Mouse (Mus musculus) MEL (cell line): ENCODE results near the gene Msl2. TPM values are rescaled to one million over a fixed set of nuclear protein-coding genes. Genes with fewer than 3 reads are reported as not detected.

Experiments used
- DNase-seq: peaks from one replicate; pipeline ENCODE4 v3.0.0; 2011; ENCODE audit warnings: low read depth, low spot score
- H3K27ac ChIP-seq: 2 replicates; pipeline ENCODE4 v1.5.1; 2012; ENCODE audit warnings: low read depth, mild to moderate bottlenecking, control low read depth, low read length, moderate library complexity; ENCODE audit not compliant: control insufficient read depth
- H3K27me3 ChIP-seq, 2 experiments: fragments of 150-350 bp in 1 of 2; sonication (generic) in 1 of 2; 2 replicates each; pipeline ENCODE4 v1.6.1; 2012; ENCODE audit warnings: low read length in 2 of 2, mild to moderate bottlenecking in 2 of 2, improper control_type of control experiment in 1 of 2, moderate library complexity in 1 of 2; ENCODE audit not compliant: insufficient read depth in 2 of 2, control insufficient read depth in 1 of 2
- H3K36me3 ChIP-seq, 2 experiments: 2 replicates each; pipeline ENCODE4 v1.6.1; 2012 to 2014; ENCODE audit warnings: low read length in 2 of 2, improper control_type of control experiment in 1 of 2, inconsistent platforms in 1 of 2, mild to moderate bottlenecking in 1 of 2; ENCODE audit not compliant: insufficient read depth in 2 of 2, control insufficient read depth in 1 of 2
- H3K4me1 ChIP-seq, 2 experiments: fragments of 150-350 bp in 1 of 2; sonication (generic) in 1 of 2; 2 replicates each; pipeline ENCODE4 v1.6.1; 2012; ENCODE audit warnings: low read length in 2 of 2, improper control_type of control experiment in 1 of 2, mild to moderate bottlenecking in 1 of 2; ENCODE audit not compliant: insufficient read depth in 2 of 2, control insufficient read depth in 1 of 2
- H3K4me3 ChIP-seq, 2 experiments: fragments of 150-350 bp in 1 of 2; sonication (generic) in 1 of 2; 2 replicates each; pipeline ENCODE4 v1.5.1; 2012; ENCODE audit warnings: low read depth in 2 of 2, low read length in 2 of 2, mild to moderate bottlenecking in 2 of 2, moderate library complexity in 2 of 2, control low read depth in 1 of 2, improper control_type of control experiment in 1 of 2; ENCODE audit not compliant: control insufficient read depth in 1 of 2, insufficient read depth in 1 of 2
- H3K79me2 ChIP-seq: 2 replicates; pipeline ENCODE4 v1.6.1; 2012; ENCODE audit warnings: mild to moderate bottlenecking, low read length, moderate library complexity; ENCODE audit not compliant: control insufficient read depth, poor library complexity, insufficient read depth
- H3K9ac ChIP-seq: 2 replicates; pipeline ENCODE4 v1.6.1; 2012; ENCODE audit warnings: low read depth, mild to moderate bottlenecking, control low read depth, low read length, moderate library complexity; ENCODE audit not compliant: control insufficient read depth, poor library complexity, severe bottlenecking
- H3K9me3 ChIP-seq: fragments of 150-350 bp; sonication (generic); replicated peaks from 2 replicates; pipeline ENCODE4 v1.6.1; 2012; ENCODE audit warnings: mild to moderate bottlenecking, low read length, improper control_type of control experiment, moderate library complexity; ENCODE audit not compliant: insufficient read depth
- CHD1 ChIP-seq: IDR thresholded peaks from 2 replicates; pipeline ENCODE4 v1.6.1; 2012; ENCODE audit warnings: low read depth, mild to moderate bottlenecking, inconsistent platforms, low read length, improper control_type of control experiment
- CHD2 ChIP-seq: IDR thresholded peaks from 2 replicates; pipeline ENCODE4 v1.6.1; 2011; ENCODE audit warnings: low read length, improper control_type of control experiment
- CTCF ChIP-seq, 3 experiments: IDR thresholded peaks in 2 of 3; conservative IDR thresholded peaks in 1 of 3; 2 replicates each; pipeline ENCODE4 v1.5.1; 2011 to 2012; ENCODE audit warnings: low read length in 3 of 3, low read depth in 2 of 3, mild to moderate bottlenecking in 2 of 3, improper control_type of control experiment in 1 of 3, inconsistent platforms in 1 of 3, mixed read lengths in 1 of 3, moderate library complexity in 1 of 3; ENCODE audit not compliant: control insufficient read depth in 1 of 3, insufficient read depth in 1 of 3, poor library complexity in 1 of 3, severe bottlenecking in 1 of 3
- E2F4 ChIP-seq: IDR thresholded peaks from 2 replicates; pipeline ENCODE4 v1.6.1; 2011; ENCODE audit warnings: low read depth, low read length, improper control_type of control experiment, borderline replicate concordance
- ELF1 ChIP-seq: IDR thresholded peaks from 2 replicates; pipeline ENCODE4 v1.6.1; 2014; ENCODE audit warnings: low read depth, mild to moderate bottlenecking, inconsistent platforms, low read length, improper control_type of control experiment, moderate library complexity
- EP300 ChIP-seq, 2 experiments: IDR thresholded peaks; 2 replicates each; pipeline ENCODE4 v1.6.1; 2011; ENCODE audit warnings: improper control_type of control experiment in 2 of 2, low read length in 2 of 2, low read depth in 1 of 2, mild to moderate bottlenecking in 1 of 2
- ETS1 ChIP-seq: IDR thresholded peaks from 2 replicates; pipeline ENCODE4 v1.6.1; 2012; ENCODE audit warnings: low read depth, mild to moderate bottlenecking, inconsistent platforms, low read length, improper control_type of control experiment, moderate library complexity
- GABPA ChIP-seq: IDR thresholded peaks from 2 replicates; pipeline ENCODE4 v1.6.1; 2012; ENCODE audit warnings: low read depth, mild to moderate bottlenecking, inconsistent platforms, low read length, improper control_type of control experiment, moderate library complexity
- GATA1 ChIP-seq: IDR thresholded peaks from 2 replicates; pipeline ENCODE4 v1.6.1; 2011; ENCODE audit warnings: low read depth, low read length, improper control_type of control experiment
- HCFC1 ChIP-seq: IDR thresholded peaks from 2 replicates; pipeline ENCODE4 v1.6.1; 2012; ENCODE audit warnings: low read depth, mild to moderate bottlenecking, inconsistent platforms, low read length, improper control_type of control experiment, moderate library complexity
- JUND ChIP-seq: IDR thresholded peaks from 2 replicates; pipeline ENCODE4 v1.6.1; 2011; ENCODE audit warnings: low read depth, mild to moderate bottlenecking, improper control_type of control experiment, low read length
- KAT2A ChIP-seq: conservative IDR thresholded peaks from 2 replicates; pipeline ENCODE4 v1.6.1; 2012; ENCODE audit warnings: low read depth, low read length, improper control_type of control experiment, inconsistent platforms
- MAX ChIP-seq: IDR thresholded peaks from 2 replicates; pipeline ENCODE4 v1.6.1; 2011; ENCODE audit warnings: low read length, improper control_type of control experiment
- MAZ ChIP-seq: IDR thresholded peaks from 2 replicates; pipeline ENCODE4 v1.6.1; 2012; ENCODE audit warnings: low read depth, mild to moderate bottlenecking, inconsistent platforms, low read length, improper control_type of control experiment
- MEF2A ChIP-seq: IDR thresholded peaks from 2 replicates; pipeline ENCODE4 v1.6.1; 2014; ENCODE audit warnings: low read depth, mild to moderate bottlenecking, inconsistent platforms, low read length, improper control_type of control experiment; ENCODE audit not compliant: poor library complexity, insufficient replicate concordance, severe bottlenecking; ENCODE audit errors: extremely low read depth
- MXI1 ChIP-seq: IDR thresholded peaks from 2 replicates; pipeline ENCODE4 v1.6.1; 2011; ENCODE audit warnings: mild to moderate bottlenecking, low read depth, low read length, improper control_type of control experiment
- NELFE ChIP-seq: IDR thresholded peaks from 2 replicates; pipeline ENCODE4 v1.6.1; 2011; ENCODE audit warnings: low read depth, low read length, improper control_type of control experiment
- NRF1 ChIP-seq: IDR thresholded peaks from 2 replicates; pipeline ENCODE4 v1.6.1; 2014; ENCODE audit warnings: low read depth, mild to moderate bottlenecking, inconsistent platforms, low read length, improper control_type of control experiment, moderate library complexity; ENCODE audit not compliant: poor library complexity, insufficient read depth, severe bottlenecking
- POLR2A ChIP-seq, 2 experiments: IDR thresholded peaks; 2 replicates each; pipeline ENCODE4 v1.6.1; 2011 to 2012; ENCODE audit warnings: low read length in 2 of 2, mild to moderate bottlenecking in 2 of 2, control low read depth in 1 of 2, improper control_type of control experiment in 1 of 2, low read depth in 1 of 2, moderate library complexity in 1 of 2; ENCODE audit not compliant: control insufficient read depth in 1 of 2, insufficient read depth in 1 of 2, poor library complexity in 1 of 2
- POLR2AphosphoS2 ChIP-seq: IDR thresholded peaks from 2 replicates; pipeline ENCODE4 v1.6.1; 2011; ENCODE audit warnings: low read length, improper control_type of control experiment
- POLR2AphosphoS5 ChIP-seq: IDR thresholded peaks from 2 replicates; pipeline ENCODE4 v1.6.1; 2012; ENCODE audit warnings: low read depth, borderline replicate concordance, mild to moderate bottlenecking, inconsistent platforms, low read length, moderate library complexity, mixed read lengths
- RAD21 ChIP-seq: IDR thresholded peaks from 2 replicates; pipeline ENCODE4 v1.6.1; 2011; ENCODE audit warnings: mild to moderate bottlenecking, low read depth, low read length, improper control_type of control experiment
- RCOR1 ChIP-seq: IDR thresholded peaks from 2 replicates; pipeline ENCODE4 v1.6.1; 2012; ENCODE audit warnings: low read depth, mild to moderate bottlenecking, inconsistent platforms, low read length, improper control_type of control experiment
- SIN3A ChIP-seq: IDR thresholded peaks from 2 replicates; pipeline ENCODE4 v1.6.1; 2012; ENCODE audit warnings: low read length, improper control_type of control experiment, inconsistent platforms
- SMC3 ChIP-seq: IDR thresholded peaks from 2 replicates; pipeline ENCODE4 v1.6.1; 2011; ENCODE audit warnings: low read depth, low read length, improper control_type of control experiment
- TAL1 ChIP-seq: IDR thresholded peaks from 2 replicates; pipeline ENCODE4 v1.6.1; 2012; ENCODE audit warnings: mild to moderate bottlenecking, inconsistent platforms, low read length, moderate library complexity, mixed read lengths
- TBP ChIP-seq: IDR thresholded peaks from 2 replicates; pipeline ENCODE4 v1.8.0; 2011; ENCODE audit warnings: low read depth, low read length, improper control_type of control experiment
- TCF12 ChIP-seq: IDR thresholded peaks from 2 replicates; pipeline ENCODE4 v1.6.1; 2014; ENCODE audit warnings: low read depth, mild to moderate bottlenecking, inconsistent platforms, low read length, improper control_type of control experiment, moderate library complexity
- UBTF ChIP-seq: IDR thresholded peaks from 2 replicates; pipeline ENCODE4 v1.6.1; 2012; ENCODE audit warnings: low read depth, mild to moderate bottlenecking, inconsistent platforms, low read length, improper control_type of control experiment, moderate library complexity, borderline replicate concordance; ENCODE audit not compliant: insufficient read depth
- USF1 ChIP-seq: IDR thresholded peaks from 2 replicates; pipeline ENCODE4 v1.6.1; 2014; ENCODE audit warnings: low read depth, mild to moderate bottlenecking, inconsistent platforms, low read length, improper control_type of control experiment, moderate library complexity
- USF2 ChIP-seq, 2 experiments: IDR thresholded peaks; 2 replicates each; pipeline ENCODE4 v1.6.1; 2011 to 2012; ENCODE audit warnings: improper control_type of control experiment in 2 of 2, low read length in 2 of 2, borderline replicate concordance in 1 of 2, inconsistent platforms in 1 of 2, low read depth in 1 of 2, mild to moderate bottlenecking in 1 of 2; ENCODE audit not compliant: insufficient read depth in 1 of 2
- ZC3H11A ChIP-seq: IDR thresholded peaks from 2 replicates; pipeline ENCODE4 v1.6.1; 2012; ENCODE audit warnings: low read depth, mild to moderate bottlenecking, inconsistent platforms, low read length, improper control_type of control experiment
- ZKSCAN1 ChIP-seq: IDR thresholded peaks from 2 replicates; pipeline ENCODE4 v1.6.1; 2012; ENCODE audit warnings: low read depth, mild to moderate bottlenecking, inconsistent platforms, low read length, improper control_type of control experiment, moderate library complexity
- ZMIZ1 ChIP-seq: IDR thresholded peaks from 2 replicates; pipeline ENCODE4 v1.6.1; 2012; ENCODE audit warnings: low read depth, mild to moderate bottlenecking, inconsistent platforms, low read length, improper control_type of control experiment, moderate library complexity
- ZNF384 ChIP-seq: IDR thresholded peaks from 2 replicates; pipeline ENCODE4 v1.6.1; 2012; ENCODE audit warnings: low read depth, mild to moderate bottlenecking, inconsistent platforms, low read length, improper control_type of control experiment
- polyA plus RNA-seq, 2 experiments: library from polyadenylated mRNA; stranded (reverse) in 1 of 2; unstranded in 1 of 2; fragments of >175 nt in 1 of 2; fragments of >200 nt in 1 of 2; gene quantifications; 2 replicates each; pipeline versions ENCODE4 v1.2.1 to v1.2.4; 2012; ENCODE audit warnings: low replicate concordance in 2 of 2, low read depth in 1 of 2; ENCODE audit not compliant: insufficient read length in 2 of 2, insufficient read depth in 1 of 2, missing spikeins in 1 of 2
- total RNA-seq: library from RNA; depleted of rRNA; stranded (reverse); fragments of 300-350 nt; gene quantifications from 2 replicates; pipeline ENCODE4 v1.2.3, GENCODE M21; 2012

The Msl2 gene
- total and polyA plus RNA-seq, 3 experiments = 19.7 to 39.6 (median 29.6) TPM

DNA sequence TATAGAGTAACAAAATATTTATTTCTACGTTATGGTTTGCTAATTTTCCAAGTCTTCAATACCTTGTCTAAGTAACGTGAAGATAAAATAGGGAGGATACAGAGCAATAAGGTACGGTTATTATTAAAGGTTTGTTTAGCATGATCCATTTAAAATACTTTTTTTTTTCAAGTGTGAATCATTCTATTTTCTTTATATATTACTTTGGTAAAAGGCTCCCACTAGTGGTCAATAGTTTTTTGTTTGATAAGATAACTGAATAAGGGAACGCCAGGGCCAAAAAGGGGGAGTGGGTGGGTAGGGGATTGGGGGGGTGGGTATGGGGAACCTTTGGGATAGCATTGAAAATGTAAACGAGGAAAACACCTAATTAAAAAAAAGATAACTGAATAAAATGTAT lies 79.0 kb downstream of the Msl2 start:
- no peaks in the 10 kb centered on the region for H3K27me3 ChIP-seq
- TF ChIP-seq KAT2A (no peak), SMC3 (0 out of 2 replicates have a peak, but pooled peaks have one; percentile 2), POLR2AphosphoS5 (no peak), ZC3H11A (no peak), ELF1 (no peak), TAL1 (no peak), POLR2AphosphoS2 (no peak), MAZ (no peak), NELFE (no peak), MEF2A (no peak), NRF1 (no peak), E2F4 (no peak), TCF12 (no peak), HCFC1 (no peak), MXI1 (no peak), POLR2A (IDR thresholded peaks at IDR 0.05; ENCODE audit: control insufficient read depth in 1 of 2, insufficient read depth in 1 of 2, low read depth in 1 of 2, low read length in 2 of 2, poor library complexity in 1 of 2) (no peak), CHD2 (no peak), TBP (no peak), JUND (no peak), GATA1 (no peak), GABPA (no peak), USF1 (no peak), ETS1 (no peak), RCOR1 (no peak), RAD21 (peak; percentile 26), ZKSCAN1 (no peak), CHD1 (no peak), UBTF (no peak), ZNF384 (0 out of 2 replicates have a peak, but pooled peaks have one; percentile 11), MAX (no peak), USF2 (IDR thresholded peaks at IDR 0.05; ENCODE audit: borderline replicate concordance in 1 of 2, insufficient read depth in 1 of 2, low read depth in 1 of 2, low read length in 2 of 2) (no peak), EP300 (IDR thresholded peaks at IDR 0.05; ENCODE audit: low read depth in 1 of 2, low read length in 2 of 2) (no peak), ZMIZ1 (no peak), CTCF (IDR thresholded peaks at IDR 0.05 in 2 of 3, conservative IDR thresholded peaks at IDR 0.05 in 1 of 3; ENCODE audit: control insufficient read depth in 1 of 3, insufficient read depth in 1 of 3, low read depth in 2 of 3, low read length in 3 of 3, poor library complexity in 1 of 3, severe bottlenecking in 1 of 3) (0 out of 6 replicates have a peak, but pooled peaks of 1 of the 3 experiments have one; percentile 15), SIN3A (no peak)
- TF ChIP-seq, all 39 proteins: peak for 4
- H3K4me1 ChIP-seq = no peaks in the 10 kb centered on the region

More for the DNA sequence above, 79.0 kb downstream of the Msl2 start:
- Histone ChIP-seq H3K27ac (no peak overlapping the region), H3K9ac (no peak overlapping the region), H3K79me2 (no peaks in the 10 kb centered on the region), H3K9me3 (no peaks in the 10 kb centered on the region), H3K4me3 (no peak overlapping the region), H3K36me3 (no peaks in the 10 kb centered on the region; a peak in 1 of 4 replicates)
- no peak for DNase-seq
